Mouse (Mus musculus) heart, adult 8-10 months (tissue): ENCODE measurements around the gene Ppp1r7. TPM values are rescaled to one million over a fixed set of nuclear protein-coding genes. Genes with fewer than 3 reads are reported as not detected.
"Not testable (repeated sequence)": the region's sequence is repeated elsewhere in the genome, so short reads cannot be mapped to it uniquely, and the experiment has no call there.

ENCODE experiments used
- DNase-seq: peaks from one replicate; pipeline ENCODE4 v3.0.0; 2022; ENCODE audit warnings: low spot score
- total RNA-seq, 4 experiments: library from RNA; stranded (reverse); gene quantifications; 2 replicates each; pipeline ENCODE4 v1.2.4; 2022

The Ppp1r7 gene
- total RNA-seq: 10 to 100 TPM; 22.9 to 30.2 (median 26.4) TPM

DNA sequence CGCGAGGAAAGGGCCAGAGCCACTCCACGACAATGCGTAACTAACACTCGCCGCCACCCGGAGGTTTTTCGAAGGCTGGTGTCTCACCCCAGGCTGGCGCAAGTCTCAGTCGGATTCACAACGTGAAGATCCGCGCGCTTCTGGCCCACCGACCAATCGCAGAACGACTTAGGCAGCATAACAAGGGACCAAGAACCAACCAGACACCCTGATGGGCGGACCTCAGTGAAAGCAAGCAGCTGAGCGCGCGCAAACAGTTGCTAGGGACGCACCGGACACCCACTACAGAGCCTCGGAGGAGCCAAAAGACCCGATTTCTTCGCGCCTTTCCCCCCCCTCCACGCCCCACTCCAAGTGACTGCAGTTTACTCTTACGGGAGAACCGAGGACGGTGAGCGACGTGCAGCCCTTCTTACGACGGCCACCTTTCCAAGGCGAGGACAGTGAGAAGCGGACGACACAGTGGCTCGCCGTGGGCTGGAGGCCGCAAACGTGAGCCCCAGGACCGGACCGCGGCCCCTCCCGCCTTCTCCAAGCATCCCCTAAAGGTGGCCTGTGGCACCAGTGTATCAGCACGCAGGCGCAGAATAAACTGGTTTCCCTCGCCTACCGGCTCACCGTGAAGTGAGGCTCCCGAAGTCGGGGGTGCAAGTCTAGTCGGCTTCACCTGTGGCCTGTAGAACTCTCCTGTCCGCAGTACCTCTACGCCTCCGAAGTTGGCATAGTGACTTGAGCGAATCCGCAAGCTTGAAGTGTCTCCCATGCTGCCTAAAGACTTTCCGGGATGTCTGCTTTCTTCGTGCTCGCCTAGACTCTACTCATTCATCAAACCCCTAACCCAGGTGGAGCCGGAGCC lies at the start of gene Ppp1r7, which contains the start of gene Pask:
TSS of gene Ppp1r7 (plus strand) at position 207 of the 856 bp plus-strand sequence.
TSS of gene Pask (minus strand) at position 835 of the 856 bp plus-strand sequence.
- DNase-seq: peak; percentile 96

- DNase-seq: not testable (repeated sequence)
These were observed 48.2 kb upstream of the Ppp1r7 start for GRCm38 (mm10) chr1:93294491-93294890.

DNA sequence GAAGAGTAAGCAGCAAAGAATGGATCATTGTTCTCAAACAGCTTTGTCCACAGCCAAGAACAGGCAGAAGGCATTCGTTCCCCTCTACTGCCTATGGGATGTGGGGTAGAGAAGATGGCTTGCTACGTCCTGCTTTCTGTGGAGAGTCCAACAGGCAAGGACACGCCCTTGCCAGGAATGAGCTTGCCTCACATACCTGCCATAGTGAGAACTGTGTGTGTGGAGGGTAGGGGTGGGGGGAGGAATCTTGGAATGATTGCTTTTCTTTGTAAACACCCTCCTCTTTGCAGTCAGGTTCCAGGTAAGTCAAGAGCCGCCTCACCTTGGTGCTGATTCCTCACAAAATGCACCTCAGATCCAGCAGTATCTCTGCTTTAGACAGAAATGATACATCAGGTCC lies 42.9 kb upstream of the Ppp1r7 start:
- no peak for DNase-seq

DNA sequence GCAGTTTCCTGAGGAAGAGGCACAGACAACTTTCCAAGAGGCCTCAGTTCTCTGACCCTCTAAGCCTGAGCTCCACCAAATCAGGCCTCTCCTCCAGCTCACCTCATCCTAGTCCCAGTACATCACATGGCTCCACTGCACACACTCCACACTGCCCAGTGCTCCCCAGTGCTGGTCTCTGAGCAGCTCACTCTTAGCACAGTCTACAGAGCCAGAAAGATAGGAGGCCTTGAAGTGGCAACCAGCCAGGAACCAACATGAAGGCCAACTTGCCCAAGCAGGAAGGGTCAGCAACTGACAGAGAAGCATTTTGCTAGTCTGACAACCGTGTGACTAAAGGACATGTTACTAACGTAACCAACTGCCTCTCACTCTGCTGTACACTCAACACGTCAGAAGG lies 42.1 kb upstream of the Ppp1r7 start:
- peak; percentile 21 for DNase-seq

GRCm38 (mm10) chr1:93305581-93306337 lies 36.9 kb upstream of the Ppp1r7 start, which contains the start of gene Mterf4:
Gene Mterf4 (minus strand): TSS chr1:93305915.
- peak; percentile 73 for DNase-seq

GRCm38 (mm10) chr1:93323973-93324372 lies 18.7 kb upstream of the Ppp1r7 start:
- no peak for DNase-seq

- DNase-seq: no peak
These were observed 16.2 kb upstream of the Ppp1r7 start for GRCm38 (mm10) chr1:93326446-93326845.

DNA sequence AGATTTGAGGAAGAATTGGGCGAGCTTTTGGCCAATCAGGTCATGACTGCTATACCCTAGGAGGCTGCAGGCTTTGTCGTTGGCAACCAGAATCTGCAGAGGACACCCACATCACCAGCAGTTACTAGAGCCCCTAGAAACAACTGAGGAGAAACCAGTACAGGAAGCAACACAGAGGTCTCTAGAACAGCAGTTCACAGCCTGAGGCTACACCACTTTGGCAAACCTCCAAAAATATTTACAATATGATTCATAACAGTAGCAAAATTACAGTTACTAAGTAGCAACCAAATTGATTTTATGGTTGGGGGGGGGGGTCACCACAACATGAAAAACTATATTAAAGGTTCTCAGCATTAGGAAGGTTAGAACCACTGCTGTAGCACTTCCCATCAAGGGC lies 8.0 kb upstream of the Ppp1r7 start:
- DNase-seq: no peak

- peak; percentile 96 for DNase-seq
These were observed 922 bp downstream of the Ppp1r7 start for GRCm38 (mm10) chr1:93343504-93344047.

DNA sequence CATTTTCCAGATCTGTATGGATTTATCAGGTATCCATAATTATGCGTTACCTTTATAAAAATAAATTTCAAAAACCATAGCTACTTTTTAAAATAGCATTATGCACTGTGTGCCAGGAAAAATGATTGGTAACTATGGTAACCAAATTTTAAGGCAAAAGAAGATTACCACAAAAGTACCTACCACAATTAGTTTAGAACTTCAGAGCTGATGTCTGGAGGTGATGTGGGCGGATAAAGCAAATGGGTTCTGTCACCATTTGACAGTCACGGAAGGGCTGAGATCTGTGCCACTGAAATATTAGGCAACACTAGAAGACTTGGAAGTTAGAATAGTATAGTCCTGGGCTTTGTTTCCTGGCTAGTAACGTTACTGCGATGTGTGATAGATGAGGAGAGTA lies 4.5 kb downstream of the Ppp1r7 start:
- no peak for DNase-seq

- DNase-seq: no peak
These were observed 7.0 kb downstream of the Ppp1r7 start for GRCm38 (mm10) chr1:93349701-93350100.

DNA sequence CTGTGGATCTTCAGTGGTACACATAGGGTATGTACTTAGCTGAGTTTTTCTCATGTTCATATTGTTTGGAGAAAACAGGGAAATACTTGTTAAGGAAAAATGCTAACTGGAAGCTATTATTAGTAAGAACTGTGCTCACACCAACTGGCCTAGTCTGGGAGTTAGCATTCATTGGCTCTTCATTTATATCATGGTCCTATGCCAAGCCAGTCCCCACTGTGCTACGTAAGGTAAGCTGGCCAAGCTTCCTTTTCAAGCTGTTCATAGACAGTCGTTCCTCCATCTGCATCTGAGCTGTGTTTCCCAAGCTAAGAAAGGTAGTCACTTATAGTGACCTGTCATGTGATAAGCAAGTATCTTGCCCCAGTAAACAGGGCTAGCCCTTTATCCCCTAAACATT lies 10.1 kb downstream of the Ppp1r7 start:
- DNase-seq: no peak

- no peak for DNase-seq
These were observed 20.0 kb downstream of the Ppp1r7 start for GRCm38 (mm10) chr1:93362661-93363060.

DNA sequence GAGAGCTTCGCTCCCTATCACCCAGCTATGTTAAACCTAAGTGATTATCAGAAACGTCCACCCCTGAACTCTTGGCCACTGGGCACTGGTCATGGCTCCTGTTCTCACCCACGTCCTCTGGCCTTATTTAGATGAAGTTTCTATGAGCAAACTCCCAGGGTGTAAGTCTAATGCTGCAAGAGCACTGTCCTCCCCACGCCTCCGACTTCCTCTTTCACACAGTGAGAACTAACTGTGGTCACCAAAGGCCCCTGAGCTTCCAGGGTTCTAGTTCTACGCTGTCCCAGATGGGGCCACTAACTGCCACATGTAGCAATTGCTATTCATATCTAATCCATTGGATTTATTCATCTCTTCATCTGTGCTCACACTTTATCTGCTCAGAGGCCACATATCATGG lies 23.0 kb downstream of the Ppp1r7 start:
- no peak for DNase-seq

GRCm38 (mm10) chr1:93373665-93374064 lies 31.0 kb downstream of the Ppp1r7 start, which contains the start of gene Ano7:
Gene Ano7 (plus strand): TSS chr1:93373930.
- DNase-seq: no peak

DNA sequence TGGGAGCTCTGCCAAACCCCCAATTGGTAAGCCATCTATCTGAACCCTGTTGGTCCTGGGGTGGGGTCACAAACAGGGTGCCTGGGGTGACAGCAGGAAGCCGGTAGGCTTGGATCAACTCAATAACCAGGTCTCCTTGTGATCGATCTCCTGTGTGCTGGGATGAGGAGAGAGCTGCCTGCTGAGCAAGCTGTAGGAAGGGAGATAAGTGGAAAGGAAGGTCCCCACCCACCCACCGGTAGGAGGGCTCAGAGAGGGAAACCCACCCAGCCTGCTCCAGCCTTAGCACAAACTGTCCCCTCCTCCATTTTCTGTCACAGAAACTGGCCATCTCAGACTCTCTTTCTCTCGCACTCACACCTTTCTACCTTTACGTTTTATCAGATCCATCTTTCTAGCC lies 34.7 kb downstream of the Ppp1r7 start:
- no peak for DNase-seq

- DNase-seq: no peak
These were observed 36.5 kb downstream of the Ppp1r7 start for GRCm38 (mm10) chr1:93379117-93379516.

- DNase-seq: no peak
These were observed 44.5 kb downstream of the Ppp1r7 start for GRCm38 (mm10) chr1:93387198-93387597.

- DNase-seq: no peak
These were observed 46.3 kb downstream of the Ppp1r7 start for GRCm38 (mm10) chr1:93388906-93389305.

- DNase-seq: no peak
These were observed 58.8 kb downstream of the Ppp1r7 start for GRCm38 (mm10) chr1:93401191-93402052.

DNA sequence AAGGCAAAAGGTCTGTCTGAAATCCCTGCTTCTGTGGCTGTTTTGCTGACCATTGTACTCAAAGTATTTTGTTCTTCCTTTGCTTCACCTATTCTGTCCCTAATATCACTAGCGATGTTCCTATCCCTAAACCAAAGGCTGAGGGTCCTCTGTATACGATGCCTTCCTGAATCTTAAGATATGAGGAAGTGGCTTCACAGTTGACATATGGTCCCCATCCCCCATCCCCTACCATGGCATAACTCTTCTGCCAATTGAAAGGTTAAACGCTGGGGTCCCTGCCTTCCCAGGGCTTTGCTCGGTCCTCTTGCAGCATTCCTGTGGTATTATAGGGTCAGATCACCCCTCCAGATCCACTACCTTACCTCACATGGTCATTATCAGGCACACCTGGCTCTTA lies 60.7 kb downstream of the Ppp1r7 start:
- DNase-seq: no peak
